Mouse (Mus musculus): ENCODE measurements around the gene Phf10.
"Not testable (repeated sequence)": the region's sequence is repeated elsewhere in the genome, so short reads cannot be mapped to it uniquely, and the experiment has no call there.

Gene Phf10

GRCm38 (mm10) chr17:14960951-14961556, at the start of gene Phf10:
TSS of gene Phf10 (minus strand) at chr17:14961273.
- not testable (repeated sequence) for H3K9me3 ChIP-seq (ENCODE audit: low read length); H3K27me3 ChIP-seq (ENCODE audit: insufficient read depth, low read length)
- H3K4me3 ChIP-seq (replicated peaks; ENCODE audit: low read length): peak within 1 kb of the TSS; percentile 87
- H3K4me1 ChIP-seq (replicated peaks; ENCODE audit: low read depth, low read length): peaks cover 10% of the 10 kb centered on the region
- peaks cover 29% of the 10 kb centered on the region for H3K36me3 ChIP-seq (ENCODE audit: insufficient read depth, low read length)

GRCm38 (mm10) chr17:15009706-15010413, 48.8 kb upstream of the Phf10 start, which contains the start of gene Gm3435:
TSS of gene Gm3435 (plus strand) at chr17:15010176.
- not testable (repeated sequence) for H3K4me1 ChIP-seq (replicated peaks; ENCODE audit: low read depth, low read length); H3K27me3 ChIP-seq (ENCODE audit: insufficient read depth, low read length); H3K9me3 ChIP-seq (ENCODE audit: low read length)

GRCm38 (mm10) chr17:15009088-15009487, 48.0 kb upstream of the Phf10 start:
- not testable (repeated sequence) for H3K36me3 ChIP-seq (ENCODE audit: insufficient read depth, low read length); H3K4me3 ChIP-seq (replicated peaks; ENCODE audit: low read length); H3K4me1 ChIP-seq (replicated peaks; ENCODE audit: low read depth, low read length)

More at GRCm38 (mm10) chr17:15009706-15010413, 48.8 kb upstream of the Phf10 start, which contains the start of gene Gm3435:
- not testable (repeated sequence) for H3K4me3 ChIP-seq (replicated peaks; ENCODE audit: low read length); H3K36me3 ChIP-seq (ENCODE audit: insufficient read depth, low read length)

GRCm38 (mm10) chr17:15000047-15000446, 39.0 kb upstream of the Phf10 start:
- not testable (repeated sequence) for H3K4me3 ChIP-seq (replicated peaks; ENCODE audit: low read length); H3K36me3 ChIP-seq (ENCODE audit: insufficient read depth, low read length); H3K27me3 ChIP-seq (ENCODE audit: insufficient read depth, low read length); H3K9me3 ChIP-seq (ENCODE audit: low read length); H3K4me1 ChIP-seq (replicated peaks; ENCODE audit: low read depth, low read length)

More at GRCm38 (mm10) chr17:15009088-15009487, 48.0 kb upstream of the Phf10 start:
- H3K9me3 ChIP-seq (ENCODE audit: low read length); H3K27me3 ChIP-seq (ENCODE audit: insufficient read depth, low read length): not testable (repeated sequence)

GRCm38 (mm10) chr17:14994140-14994539, 33.1 kb upstream of the Phf10 start:
- H3K9me3 ChIP-seq (ENCODE audit: low read length); H3K4me1 ChIP-seq (replicated peaks; ENCODE audit: low read depth, low read length); H3K4me3 ChIP-seq (replicated peaks; ENCODE audit: low read length); H3K36me3 ChIP-seq (ENCODE audit: insufficient read depth, low read length); H3K27me3 ChIP-seq (ENCODE audit: insufficient read depth, low read length): not testable (repeated sequence)

- not testable (repeated sequence) for H3K4me1 ChIP-seq (replicated peaks; ENCODE audit: low read depth, low read length); H3K27me3 ChIP-seq (ENCODE audit: insufficient read depth, low read length); H3K9me3 ChIP-seq (ENCODE audit: low read length); H3K4me3 ChIP-seq (replicated peaks; ENCODE audit: low read length); H3K36me3 ChIP-seq (ENCODE audit: insufficient read depth, low read length)
These were observed 32.2 kb upstream of the Phf10 start for GRCm38 (mm10) chr17:14993139-14993832.

- not testable (repeated sequence) for H3K9me3 ChIP-seq (ENCODE audit: low read length); H3K27me3 ChIP-seq (ENCODE audit: insufficient read depth, low read length); H3K36me3 ChIP-seq (ENCODE audit: insufficient read depth, low read length); H3K4me3 ChIP-seq (replicated peaks; ENCODE audit: low read length); H3K4me1 ChIP-seq (replicated peaks; ENCODE audit: low read depth, low read length)
These were observed 31.6 kb upstream of the Phf10 start for GRCm38 (mm10) chr17:14992522-14993138.

- not testable (repeated sequence) for H3K9me3 ChIP-seq (ENCODE audit: low read length); H3K27me3 ChIP-seq (ENCODE audit: insufficient read depth, low read length); H3K4me1 ChIP-seq (replicated peaks; ENCODE audit: low read depth, low read length); H3K36me3 ChIP-seq (ENCODE audit: insufficient read depth, low read length)
- H3K4me3 ChIP-seq (replicated peaks; ENCODE audit: low read length): peak overlapping the region; percentile 51
These were observed 29.1 kb upstream of the Phf10 start for GRCm38 (mm10) chr17:14990116-14990702.

- H3K27me3 ChIP-seq (ENCODE audit: insufficient read depth, low read length); H3K9me3 ChIP-seq (ENCODE audit: low read length); H3K4me1 ChIP-seq (replicated peaks; ENCODE audit: low read depth, low read length); H3K36me3 ChIP-seq (ENCODE audit: insufficient read depth, low read length): not testable (repeated sequence)
- H3K4me3 ChIP-seq (replicated peaks; ENCODE audit: low read length): peak within 1 kb of the TSS; percentile 74
These were observed 17.4 kb upstream of the Phf10 start, which contains the start of the genes 9030025P20Rik and Gm3417 for GRCm38 (mm10) chr17:14978362-14979038. TSS of gene 9030025P20Rik (plus strand) at chr17:14978468. TSS of gene Gm3417 (minus strand) at chr17:14978790.

GRCm38 (mm10) chr17:14977718-14978361, 16.8 kb upstream of the Phf10 start:
- not testable (repeated sequence) for H3K36me3 ChIP-seq (ENCODE audit: insufficient read depth, low read length); H3K9me3 ChIP-seq (ENCODE audit: low read length); H3K4me1 ChIP-seq (replicated peaks; ENCODE audit: low read depth, low read length); H3K27me3 ChIP-seq (ENCODE audit: insufficient read depth, low read length)
- H3K4me3 ChIP-seq (replicated peaks; ENCODE audit: low read length): peak overlapping the region; percentile 74

GRCm38 (mm10) chr17:14968373-14968913, 7.4 kb upstream of the Phf10 start:
- not testable (repeated sequence) for H3K4me1 ChIP-seq (replicated peaks; ENCODE audit: low read depth, low read length); H3K9me3 ChIP-seq (ENCODE audit: low read length); H3K27me3 ChIP-seq (ENCODE audit: insufficient read depth, low read length); H3K4me3 ChIP-seq (replicated peaks; ENCODE audit: low read length); H3K36me3 ChIP-seq (ENCODE audit: insufficient read depth, low read length)

- Histone ChIP-seq H3K36me3 (ENCODE audit: insufficient read depth, low read length) (peaks cover 23% of the 10 kb centered on the region), H3K4me1 (replicated peaks; ENCODE audit: low read depth, low read length) (peaks cover 10% of the 10 kb centered on the region)
- not testable (repeated sequence) for H3K4me3 ChIP-seq (replicated peaks; ENCODE audit: low read length); H3K27me3 ChIP-seq (ENCODE audit: insufficient read depth, low read length); H3K9me3 ChIP-seq (ENCODE audit: low read length)
These were observed 583 bp upstream of the Phf10 start for GRCm38 (mm10) chr17:14961557-14962154.
